Mouse (Mus musculus) thymus, postnatal 36 days (tissue): ENCODE measurements around the gene Nav2.

Source experiments
- DNase-seq, 2 experiments: peaks; one replicate each; pipeline ENCODE4 v3.0.0; 2022; ENCODE audit warnings: mixed read lengths in 2 of 2

The Nav2 gene

GRCm38 (mm10) chr7:49637851-49638663 lies 729.5 kb downstream of the Nav2 start:
- no peak for DNase-seq

GRCm38 (mm10) chr7:49638941-49639776 lies 730.6 kb downstream of the Nav2 start:
- no peak for DNase-seq

GRCm38 (mm10) chr7:49639864-49640708 lies 731.6 kb downstream of the Nav2 start:
- DNase-seq = no peak

- DNase-seq = no peak
Measured at GRCm38 (mm10) chr7:49640709-49641305, 732.3 kb downstream of the Nav2 start.
